Mouse (Mus musculus) lung, postnatal 10 days (tissue): ENCODE results near the gene Mkrn2.
"Not testable (repeated sequence)": the region's sequence is repeated elsewhere in the genome, so short reads cannot be mapped to it uniquely, and the experiment has no call there.

Experiments used
- DNase-seq: peaks from one replicate; pipeline ENCODE4 v3.0.0; 2021

Mkrn2 gene

GRCm38 (mm10) chr6:115609121-115609520 is 7.4 kb downstream of the Mkrn2 start:
- peak; percentile 24 for DNase-seq

DNA sequence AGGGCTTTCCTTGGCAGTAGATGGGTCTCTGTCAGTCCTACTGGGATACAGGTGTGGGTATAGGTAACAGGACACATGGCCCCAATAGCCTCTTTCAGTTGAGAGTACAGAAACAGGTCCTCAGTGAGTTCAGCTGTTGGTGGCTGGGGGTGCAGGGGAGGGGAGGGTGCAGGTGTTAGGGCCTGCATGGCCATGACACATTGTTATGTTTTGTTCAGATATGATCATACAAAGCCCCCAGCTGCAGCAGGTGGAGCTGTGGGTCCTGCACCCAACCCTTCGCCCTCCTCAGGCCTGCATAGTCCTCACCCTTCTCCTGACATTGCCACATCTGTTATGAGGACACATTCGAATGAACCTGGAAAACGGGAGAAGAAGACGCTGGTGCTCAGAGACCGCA is 8.6 kb downstream of the Mkrn2 start:
- DNase-seq: no peak

GRCm38 (mm10) chr6:115613793-115614192 is 12.1 kb downstream of the Mkrn2 start:
- no peak for DNase-seq

- peak; percentile 9 for DNase-seq
Measured at GRCm38 (mm10) chr6:115615983-115616382, 14.3 kb downstream of the Mkrn2 start.

DNA sequence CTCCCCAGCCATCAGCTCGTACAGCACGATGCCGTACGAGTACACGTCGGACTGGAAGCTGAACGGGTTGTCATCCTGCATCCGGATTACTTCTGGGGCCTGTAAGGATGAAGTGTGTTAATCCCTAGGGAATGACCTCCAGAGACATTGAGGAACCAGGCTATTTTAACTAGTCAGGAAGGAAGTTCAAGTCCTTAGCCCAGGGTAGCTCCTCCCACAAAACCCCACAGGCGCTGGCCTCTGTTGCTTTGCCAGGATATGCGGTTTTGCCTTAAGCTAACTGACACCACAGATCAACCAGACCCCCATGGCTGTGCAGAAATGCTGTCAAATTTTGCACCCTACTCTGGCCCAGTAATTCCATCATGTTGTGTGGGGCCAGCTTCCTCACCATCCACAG is 18.1 kb downstream of the Mkrn2 start:
- DNase-seq: peak; percentile 6

GRCm38 (mm10) chr6:115620942-115621341 is 19.2 kb downstream of the Mkrn2 start:
- no peak for DNase-seq

DNA sequence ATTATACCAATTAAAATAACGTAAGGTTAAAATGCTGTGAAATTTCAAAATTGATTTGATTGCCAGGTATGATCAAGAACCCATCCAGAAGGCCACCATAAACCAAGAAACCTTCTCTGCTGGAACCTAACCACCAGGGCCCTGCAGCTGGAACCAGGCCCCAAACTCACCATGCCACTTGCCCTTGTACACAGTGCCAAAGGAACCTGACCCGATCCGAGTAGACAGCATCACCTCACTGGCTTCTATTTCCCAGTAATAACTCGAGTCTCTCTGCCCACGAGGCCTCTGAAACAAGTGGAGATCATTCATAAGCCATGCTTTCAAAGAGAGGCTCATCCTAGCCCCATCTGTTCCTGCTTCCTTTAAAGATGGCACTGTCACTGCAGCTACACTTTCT is 24.4 kb downstream of the Mkrn2 start:
- no peak for DNase-seq

DNA sequence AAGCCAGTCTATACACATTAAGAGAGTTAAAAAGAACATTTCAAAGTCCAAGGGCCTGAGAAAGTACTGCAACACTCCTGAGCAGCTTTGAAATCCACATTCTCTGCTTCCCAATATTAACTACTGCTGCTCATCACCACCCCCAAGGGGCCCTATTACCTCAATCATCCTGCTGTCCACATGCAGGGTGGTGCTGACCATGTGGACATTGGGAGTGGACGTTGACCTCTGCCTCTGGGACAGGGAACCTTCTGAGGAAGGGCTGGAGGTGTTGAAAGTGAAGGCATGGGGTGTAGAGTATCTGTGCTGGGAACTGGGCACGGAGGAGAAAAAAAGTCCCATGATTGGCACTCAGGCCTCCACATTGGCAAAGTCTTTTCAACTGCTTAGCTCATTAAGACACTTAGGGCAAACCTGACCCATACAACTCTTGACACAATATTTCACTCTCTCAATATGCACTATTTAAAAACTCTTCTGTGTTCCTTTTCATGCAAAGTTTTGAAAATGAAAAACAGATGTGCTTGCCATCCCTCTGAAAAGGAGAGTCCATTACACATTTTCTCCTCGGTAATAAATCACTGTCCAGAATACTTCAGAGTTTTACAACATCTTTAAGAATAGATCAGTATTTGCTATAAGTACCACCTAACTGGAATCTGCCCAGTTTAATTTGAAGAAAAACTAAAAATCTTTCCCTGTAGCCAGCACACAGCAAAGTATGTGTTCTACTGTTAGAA is 29.5 kb downstream of the Mkrn2 start:
- no peak for DNase-seq

- DNase-seq: no peak
Measured at GRCm38 (mm10) chr6:115634015-115634414, 32.3 kb downstream of the Mkrn2 start.

- not testable (repeated sequence) for DNase-seq
Measured at GRCm38 (mm10) chr6:115638188-115638587, 36.5 kb downstream of the Mkrn2 start.

GRCm38 (mm10) chr6:115643315-115643714 is 41.6 kb downstream of the Mkrn2 start:
- DNase-seq: no peak

DNA sequence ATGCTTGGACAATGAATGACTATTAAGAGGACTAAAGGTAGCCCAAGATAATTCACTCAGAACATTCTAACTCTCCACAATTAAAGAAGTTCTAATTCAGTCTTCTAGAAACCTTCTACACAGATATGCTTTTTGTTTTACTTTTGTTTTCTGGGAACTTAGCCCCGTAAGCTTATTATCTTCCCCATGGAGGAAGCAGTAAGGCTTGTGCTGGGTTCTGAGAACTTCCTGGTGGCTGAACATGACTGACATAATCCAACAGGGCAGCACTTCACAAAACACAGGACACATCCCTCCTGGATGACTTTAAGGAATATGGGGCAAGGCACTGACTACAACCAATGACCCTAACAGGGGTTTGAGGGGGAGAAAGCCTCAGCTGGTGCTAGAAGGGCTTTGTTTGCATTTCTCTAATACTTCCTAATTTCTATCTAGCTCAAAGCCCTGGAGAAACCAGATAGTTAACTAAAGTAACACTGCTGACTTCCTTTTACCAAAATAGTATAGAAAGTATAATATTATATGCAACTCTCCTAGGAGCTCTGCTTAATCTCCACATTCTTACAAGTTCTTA is 48.2 kb downstream of the Mkrn2 start:
- DNase-seq: no peak

DNA sequence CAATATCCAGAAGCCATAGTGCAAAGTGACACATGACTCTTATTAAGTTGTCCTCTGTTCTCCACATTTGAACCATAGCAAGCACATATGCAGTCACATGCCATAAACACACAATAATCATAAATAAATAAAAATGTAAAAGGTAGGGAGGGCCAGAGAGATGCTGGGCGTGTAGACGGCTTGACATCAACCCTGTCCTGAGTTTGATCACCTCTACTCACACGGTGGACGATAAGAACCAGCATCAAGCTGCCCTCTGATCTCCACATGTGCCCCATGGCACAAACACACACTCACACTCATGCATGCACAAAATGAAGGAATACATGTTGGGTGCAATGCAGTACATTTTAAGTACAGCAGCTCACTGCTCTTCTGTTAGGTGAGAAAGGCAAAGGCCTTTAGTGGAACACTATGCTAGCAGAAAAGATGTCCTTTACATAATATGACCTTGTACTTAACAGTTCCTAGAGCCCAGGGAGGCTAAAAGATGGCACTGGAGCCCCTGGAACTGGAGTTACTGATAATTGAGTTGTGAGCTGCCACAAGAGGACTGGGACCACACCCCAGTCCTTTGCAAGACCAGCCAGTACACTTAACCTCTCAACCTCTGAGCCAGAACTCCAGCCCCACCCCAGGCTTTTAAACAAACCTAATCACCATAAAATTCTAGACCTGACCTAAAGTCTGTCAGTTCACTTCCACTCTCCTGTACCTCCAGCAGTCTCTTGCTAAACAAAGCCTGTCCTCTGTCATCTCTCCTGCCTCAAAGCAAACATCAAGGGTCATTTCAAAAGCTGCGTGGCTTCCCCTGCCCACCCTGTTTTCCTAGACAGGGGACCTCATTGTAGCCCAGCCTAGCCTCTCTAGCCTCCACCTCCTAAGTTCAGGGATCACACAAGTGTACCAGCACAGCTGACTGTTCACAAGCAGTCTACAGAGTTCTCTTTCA is 49.0 kb downstream of the Mkrn2 start:
- peak; percentile 28 for DNase-seq

GRCm38 (mm10) chr6:115651719-115652118 is 50.0 kb downstream of the Mkrn2 start:
- DNase-seq: no peak

- no peak for DNase-seq
Measured at GRCm38 (mm10) chr6:115653939-115654338, 52.2 kb downstream of the Mkrn2 start.

DNA sequence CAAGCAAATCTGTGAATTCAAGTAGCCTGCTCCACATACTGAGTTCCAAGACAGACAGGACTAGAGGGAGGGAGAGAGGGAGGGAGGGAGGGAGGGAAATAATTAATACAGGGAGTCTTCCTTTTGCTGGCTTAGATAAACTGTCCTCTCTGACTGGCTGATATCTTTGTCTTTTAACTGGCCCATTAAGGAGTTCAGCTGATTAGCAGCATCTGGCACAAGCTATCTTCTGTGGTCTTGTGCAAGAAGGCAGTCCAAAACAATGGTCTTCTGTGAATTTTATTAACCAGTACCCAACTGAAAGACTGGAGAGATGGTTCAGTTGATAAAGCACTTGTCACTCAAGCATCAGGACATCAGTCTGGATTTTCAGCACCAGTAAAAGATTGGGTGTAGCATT is 57.1 kb downstream of the Mkrn2 start:
- no peak for DNase-seq

GRCm38 (mm10) chr6:115664268-115664667 is 62.6 kb downstream of the Mkrn2 start:
- no peak for DNase-seq

DNA sequence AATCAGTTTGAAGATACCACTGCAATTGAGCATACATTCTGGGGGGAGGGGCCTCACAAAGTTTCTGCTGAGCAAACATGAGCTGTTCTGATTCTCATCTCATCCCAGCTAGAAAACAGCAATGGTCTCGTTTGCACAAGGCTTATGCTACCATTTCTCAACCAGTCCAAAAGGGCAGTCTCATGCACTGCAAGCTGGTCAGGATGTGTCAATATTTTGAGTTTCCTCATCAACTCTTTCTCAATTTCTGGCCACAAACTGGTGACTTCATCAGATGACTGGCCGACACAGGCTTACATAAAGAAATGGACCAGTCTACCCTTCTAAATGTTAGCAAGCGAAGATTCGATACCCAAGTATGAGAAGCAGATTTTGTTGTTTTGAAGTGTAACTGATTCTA is 64.9 kb downstream of the Mkrn2 start:
- DNase-seq: peak; percentile 55
